Mouse (Mus musculus) lung, postnatal 0 days (tissue): ENCODE measurements around the gene Eapp. TPM values are rescaled to one million over a fixed set of nuclear protein-coding genes. Genes with fewer than 3 reads are reported as not detected.

ENCODE experiments used
- ATAC-seq: fragments of 200-750 bp; cut with Nextera tagmentation; 2 replicates; pipeline ENCODE4 v1.8.0; 2017; ENCODE audit warnings: moderate library complexity
- DNase-seq: peaks from one replicate; pipeline ENCODE4 v3.0.0-alpha.2; 2016; ENCODE audit warnings: low spot score
- H3K27ac ChIP-seq: fragments of 300-500 bp; sonication (generic); 2 replicates; pipeline ENCODE4 v1.5.1; 2014; ENCODE audit warnings: antibody characterized with exemption, mild to moderate bottlenecking, low read length, mixed read lengths
- H3K27me3 ChIP-seq: fragments of 300-500 bp; sonication (generic); replicated peaks from 2 replicates; pipeline ENCODE4 v1.6.1; 2014; ENCODE audit warnings: low read length, mixed read lengths; ENCODE audit not compliant: insufficient read depth
- H3K36me3 ChIP-seq: fragments of 300-500 bp; sonication (generic); 2 replicates; pipeline ENCODE4 v1.6.1; 2014; ENCODE audit warnings: low read length, mixed read lengths; ENCODE audit not compliant: insufficient read depth
- H3K4me1 ChIP-seq: fragments of 300-500 bp; sonication (generic); 2 replicates; pipeline ENCODE4 v1.6.1; 2014; ENCODE audit warnings: antibody characterized with exemption, low read depth, low read length, mixed read lengths; ENCODE audit not compliant: insufficient read depth
- H3K4me2 ChIP-seq: fragments of 300-500 bp; sonication (generic); replicated peaks from 2 replicates; pipeline ENCODE4 v1.6.1; 2014; ENCODE audit warnings: low read depth, mild to moderate bottlenecking, low read length, moderate library complexity, mixed read lengths
- H3K4me3 ChIP-seq: fragments of 300-500 bp; sonication (generic); 2 replicates; pipeline ENCODE4 v1.5.1; 2014; ENCODE audit warnings: low read depth, low read length
- H3K9ac ChIP-seq: fragments of 300-500 bp; sonication (generic); replicated peaks from 2 replicates; pipeline ENCODE4 v1.6.1; 2014; ENCODE audit warnings: low read depth, mild to moderate bottlenecking
- H3K9me3 ChIP-seq: fragments of 300-500 bp; sonication (generic); 2 replicates; pipeline ENCODE4 v1.6.1; 2016; ENCODE audit warnings: low read length, mixed read lengths
- CTCF ChIP-seq: IDR thresholded peaks from 2 replicates; pipeline ENCODE4 v1.5.1; 2016; ENCODE audit warnings: antibody characterized with exemption, mild to moderate bottlenecking
- EP300 ChIP-seq: IDR thresholded peaks from 2 replicates; pipeline ENCODE4 v1.6.1; 2016; ENCODE audit warnings: antibody characterized with exemption, mild to moderate bottlenecking, control low read depth
- WGBS: fragments of 180-500 bp; shearing (Covaris S2); extraction: QIAGEN DNeasy Blood & Tissue Kit; methylation state at CpG from one replicate; pipeline ENCODE4 v1.1.7; 2014; 5-methylcytosine and 5-hydroxymethylcytosine counted together
- polyA plus RNA-seq: library from polyadenylated mRNA; unstranded; fragments of >200 nt; fragmentation: Nextera tagmentation; extraction: Ambion mirVana; gene quantifications from 2 replicates; pipeline ENCODE4 v1.2.1, GENCODE M21; 2015

The Eapp gene
- polyA plus RNA-seq, 1 experiment from 2014 or later: 82.5 TPM

- no peaks in the 10 kb centered on the region for H3K9me3 ChIP-seq
- DNase-seq (peak; percentile 5), ATAC-seq (no peak)
- WGBS: 49% methylated on average over 2 of the region's 2 CpGs
- no peak for TF ChIP-seq CTCF
- no peak for TF ChIP-seq EP300
- no peaks in the 10 kb centered on the region for H3K36me3 ChIP-seq
- no peak overlapping the region for H3K9ac ChIP-seq
- H3K27ac ChIP-seq: no peak overlapping the region
- peaks cover 6% of the 10 kb centered on the region for H3K4me1 ChIP-seq
- H3K4me3 ChIP-seq: peak overlapping the region; percentile 68; the same call in 1 of the 2 replicates
- peak overlapping the region; percentile 65; the same call in 1 of the 2 replicates for H3K4me2 ChIP-seq
- no peaks in the 10 kb centered on the region for H3K27me3 ChIP-seq
Observed at GRCm38 (mm10) chr12:54657226-54657625, 38.5 kb downstream of the Eapp start.

DNA sequence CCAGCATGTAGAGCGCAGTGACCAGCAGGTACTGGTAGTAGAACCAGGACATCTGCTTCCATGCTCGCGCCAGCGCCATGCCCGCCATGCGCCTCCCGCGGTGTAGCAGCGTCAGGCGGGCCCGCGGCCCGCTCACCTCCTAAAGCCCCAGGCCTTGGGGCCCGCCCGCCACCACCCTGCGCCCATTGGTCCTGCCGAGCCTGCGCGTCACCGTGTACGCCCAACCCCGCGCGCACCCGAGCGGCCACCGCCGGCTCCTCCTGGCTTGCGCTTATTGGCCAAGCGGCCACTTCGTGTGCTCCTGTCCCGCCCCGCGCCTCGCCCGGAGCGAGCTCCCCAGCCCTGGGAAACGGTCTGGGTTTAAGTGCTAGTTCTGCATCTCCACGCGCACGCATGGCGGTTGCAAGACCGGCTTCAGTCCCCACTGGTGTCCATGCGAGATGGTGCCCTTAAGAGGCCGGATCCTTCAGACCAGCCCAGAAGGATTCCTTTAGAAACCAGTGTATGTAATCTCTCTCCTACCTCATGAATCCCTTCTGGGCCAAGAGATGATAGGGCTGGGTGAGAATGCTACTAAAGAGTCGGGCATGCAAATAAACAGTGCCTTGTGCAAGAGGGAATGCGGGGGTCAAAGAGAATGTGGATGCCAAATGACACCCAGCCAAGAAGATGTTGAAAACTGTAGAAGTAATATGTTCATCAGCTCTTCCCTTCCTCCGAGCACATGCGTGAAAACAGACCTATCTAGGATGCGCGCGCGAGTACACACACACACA, 39.1 kb downstream of the Eapp start, which contains the start of gene Sptssa:
Gene Sptssa (minus strand): TSS at position 178 of the 776 bp plus-strand sequence.
- Histone ChIP-seq H3K9me3 (no peaks in the 10 kb centered on the region), H3K9ac (peak within 1 kb of the TSS; percentile 65), H3K4me1 (peaks cover 6% of the 10 kb centered on the region), H3K4me3 (peak within 1 kb of the TSS; percentile 68), H3K27ac (peak within 1 kb of the TSS; percentile 91), H3K4me2 (peak within 1 kb of the TSS; percentile 65), H3K36me3 (no peaks in the 10 kb centered on the region), H3K27me3 (no peaks in the 10 kb centered on the region)
- peak; percentile 28 for TF ChIP-seq CTCF
- no peak for TF ChIP-seq EP300
- WGBS: 6% methylated on average over 53 of the region's 53 CpGs
- peak; percentile 100 for ATAC-seq
- DNase-seq: peak; percentile 98

DNA sequence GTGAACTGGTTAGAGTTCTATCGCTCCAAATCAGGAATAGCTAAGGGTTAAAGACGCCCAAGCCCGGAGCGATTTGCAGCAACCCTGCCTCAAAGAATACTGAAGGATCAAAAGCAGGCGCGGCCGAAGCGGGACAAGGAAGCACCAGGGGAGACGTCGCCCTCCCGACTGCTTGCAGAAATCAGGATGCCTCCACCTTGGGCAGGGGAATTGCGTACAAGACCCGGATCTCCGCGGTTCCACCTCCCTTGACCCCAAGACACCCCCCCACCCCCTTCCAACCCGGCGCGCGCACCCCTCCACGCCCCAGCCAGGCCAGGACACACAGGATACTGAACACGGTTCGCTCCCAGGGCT, 39.7 kb downstream of the Eapp start:
- H3K27ac ChIP-seq: peak overlapping the region; percentile 91

DNA sequence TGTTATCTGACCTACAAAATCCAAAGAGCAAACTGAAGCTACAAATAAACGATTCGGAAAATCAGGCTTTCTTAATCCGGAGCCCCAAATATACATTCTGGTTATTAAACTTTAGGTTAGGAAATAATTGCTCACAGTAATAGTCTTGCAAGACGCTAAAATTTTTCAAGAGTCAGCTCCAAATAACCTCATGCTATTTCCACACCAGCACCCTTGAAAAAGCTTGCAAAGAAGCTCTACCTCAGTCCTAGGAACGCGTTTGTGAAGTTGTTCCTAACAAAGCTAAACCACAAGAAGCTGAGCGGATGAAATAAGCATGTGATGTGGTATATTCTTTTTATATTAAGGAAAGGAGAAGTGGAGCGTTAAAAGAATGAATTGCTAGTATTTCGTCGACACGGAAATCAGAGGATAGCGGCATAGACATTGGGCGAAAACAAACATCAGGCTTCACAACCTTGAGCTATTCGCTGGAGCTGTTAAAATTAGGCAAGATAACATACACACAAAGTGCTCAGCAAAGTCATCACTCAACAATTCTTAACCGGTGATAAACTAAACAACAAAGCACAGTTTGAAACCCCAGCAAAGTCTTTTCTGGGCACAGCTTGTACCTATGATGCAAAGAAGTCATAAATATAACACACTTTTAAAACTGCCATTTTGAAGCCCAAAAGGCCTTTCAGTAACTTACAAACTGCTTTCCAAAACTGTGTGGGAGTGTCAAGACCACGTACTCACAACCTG, 40.2 kb downstream of the Eapp start:
- Histone ChIP-seq H3K27me3 (no peaks in the 10 kb centered on the region), H3K27ac (peak overlapping the region; percentile 91), H3K36me3 (no peaks in the 10 kb centered on the region), H3K4me2 (peak overlapping the region; percentile 65), H3K9ac (peak overlapping the region; percentile 65), H3K4me1 (peaks cover 6% of the 10 kb centered on the region), H3K9me3 (no peaks in the 10 kb centered on the region), H3K4me3 (peak overlapping the region; percentile 68)
- ATAC-seq: no peak
- WGBS: 16% methylated on average over 16 of the region's 16 CpGs
- peak; percentile 58 for DNase-seq
- TF ChIP-seq CTCF: no peak
- no peak for TF ChIP-seq EP300

More for the DNA sequence above, 39.7 kb downstream of the Eapp start:
- Histone ChIP-seq H3K27me3 (no peaks in the 10 kb centered on the region), H3K4me2 (peak overlapping the region; percentile 65), H3K4me3 (peak overlapping the region; percentile 68), H3K4me1 (peaks cover 6% of the 10 kb centered on the region), H3K9ac (peak overlapping the region; percentile 65), H3K36me3 (no peaks in the 10 kb centered on the region), H3K9me3 (no peaks in the 10 kb centered on the region)
- ATAC-seq (no peak), DNase-seq (peak; percentile 56)
- WGBS: 0% methylated on average over 21 of the region's 22 CpGs
- TF ChIP-seq CTCF: no peak
- no peak for TF ChIP-seq EP300

- ATAC-seq: no peak
- WGBS: 52% methylated on average over 1 of the region's 1 CpGs
- no peak overlapping the region; the same call in 1 of the 2 replicates for H3K9ac ChIP-seq
- H3K4me2 ChIP-seq: peak overlapping the region; percentile 65
- no peaks in the 10 kb centered on the region for H3K36me3 ChIP-seq
- DNase-seq: no peak
- H3K4me1 ChIP-seq: peaks cover 6% of the 10 kb centered on the region
- H3K4me3 ChIP-seq: peak overlapping the region; percentile 68; the same call in 1 of the 2 replicates
- H3K9me3 ChIP-seq: no peaks in the 10 kb centered on the region
- TF ChIP-seq EP300: no peak
- TF ChIP-seq CTCF: no peak
- no peaks in the 10 kb centered on the region for H3K27me3 ChIP-seq
- H3K27ac ChIP-seq: no peak overlapping the region
Observed at GRCm38 (mm10) chr12:54654741-54655140, 41.0 kb downstream of the Eapp start.

GRCm38 (mm10) chr12:54654141-54654540, 41.6 kb downstream of the Eapp start:
- no peaks in the 10 kb centered on the region for H3K36me3 ChIP-seq
- H3K9ac ChIP-seq: no peak overlapping the region
- peaks cover 6% of the 10 kb centered on the region for H3K4me1 ChIP-seq
- no peak for ATAC-seq
- no peaks in the 10 kb centered on the region for H3K9me3 ChIP-seq
- DNase-seq: peak; percentile 27
- H3K4me3 ChIP-seq: no peak overlapping the region
- TF ChIP-seq EP300: no peak
- no peak for TF ChIP-seq CTCF
- H3K4me2 ChIP-seq: no peak overlapping the region
- WGBS: 29% methylated on average over 4 of the region's 4 CpGs
- no peak overlapping the region for H3K27ac ChIP-seq
- no peaks in the 10 kb centered on the region for H3K27me3 ChIP-seq
